Mouse (Mus musculus): ENCODE results near the gene Plk4. TPM values are rescaled to one million over a fixed set of nuclear protein-coding genes. Genes with fewer than 3 reads are reported as not detected.

Plk4 gene
- polyA plus RNA-seq, 1 experiment from 2014 or later, result 49.2 TPM

Other genes with a start within 250 kb of the Plk4 start
- 0.64 and 0.65 TPM in 2 replicates for gene Slc25a31, start 91.2 kb upstream of the Plk4 start, polyA plus RNA-seq (2014; fragmentation: Nextera tagmentation; extraction: Ambion mirVana)
- 16.4 and 23.9 TPM in 2 replicates for gene Hspa4l, start 55.5 kb upstream of the Plk4 start, polyA plus RNA-seq (2014; fragmentation: Nextera tagmentation; extraction: Ambion mirVana)
- 7.7 and 8.1 TPM in 2 replicates for gene Mfsd8, start 46.9 kb downstream of the Plk4 start, polyA plus RNA-seq (2014; fragmentation: Nextera tagmentation; extraction: Ambion mirVana)
- gene Abhd18, start 47.0 kb downstream of the Plk4 start, polyA plus RNA-seq (2014; fragmentation: Nextera tagmentation; extraction: Ambion mirVana), result 6.3 and 7.0 TPM in 2 replicates
- 0.30 TPM in 1 of 2 replicates, not detected in the other for gene 1700034I23Rik, start 102.5 kb downstream of the Plk4 start, polyA plus RNA-seq (2014; fragmentation: Nextera tagmentation; extraction: Ambion mirVana)
- 3.1 and 5.9 TPM in 2 replicates for gene Larp1b, start 149.8 kb downstream of the Plk4 start, polyA plus RNA-seq (2014; fragmentation: Nextera tagmentation; extraction: Ambion mirVana)